Mouse (Mus musculus): ENCODE results near the gene Mmp24. TPM values are rescaled to one million over a fixed set of nuclear protein-coding genes. Genes with fewer than 3 reads are reported as not detected.

The Mmp24 gene
- polyA plus RNA-seq, 1 experiment from 2014 or later = not detected

Other genes with a start within 250 kb of the Mmp24 start
- gene Gss, start 182.5 kb upstream of the Mmp24 start, polyA plus RNA-seq (2014; fragmentation: Nextera tagmentation; extraction: Ambion mirVana) = 25.0 and 29.8 TPM in 2 replicates
- gene Myh7b, start 164.1 kb upstream of the Mmp24 start, polyA plus RNA-seq (2014; fragmentation: Nextera tagmentation; extraction: Ambion mirVana) = 0.96 and 2.1 TPM in 2 replicates
- 105 and 134 TPM in 2 replicates for gene Trpc4ap, start 83.0 kb upstream of the Mmp24 start, polyA plus RNA-seq (2014; fragmentation: Nextera tagmentation; extraction: Ambion mirVana)
- gene Edem2, start 45.9 kb upstream of the Mmp24 start, polyA plus RNA-seq (2014; fragmentation: Nextera tagmentation; extraction: Ambion mirVana) = 27.4 and 36.0 TPM in 2 replicates
- gene Gm17581, start 39.5 kb upstream of the Mmp24 start, polyA plus RNA-seq (2014; fragmentation: Nextera tagmentation; extraction: Ambion mirVana) = not detected in 2 replicates
- 7.7 and 8.2 TPM in 2 replicates for gene Procr, start 24.2 kb upstream of the Mmp24 start, polyA plus RNA-seq (2014; fragmentation: Nextera tagmentation; extraction: Ambion mirVana)
- 7.8 and 11.4 TPM in 2 replicates for gene BC029722, start 44.1 kb downstream of the Mmp24 start, polyA plus RNA-seq (2014; fragmentation: Nextera tagmentation; extraction: Ambion mirVana)
- gene Eif6, start 51.6 kb downstream of the Mmp24 start, polyA plus RNA-seq (2014; fragmentation: Nextera tagmentation; extraction: Ambion mirVana) = 187 and 202 TPM in 2 replicates
- 0.07 TPM in 1 of 2 replicates, not detected in the other for gene Fam83c, start 59.5 kb downstream of the Mmp24 start, polyA plus RNA-seq (2014; fragmentation: Nextera tagmentation; extraction: Ambion mirVana)
- gene Uqcc1, start 155.0 kb downstream of the Mmp24 start, polyA plus RNA-seq (2014; fragmentation: Nextera tagmentation; extraction: Ambion mirVana) = 56.3 and 66.3 TPM in 2 replicates
- not detected in 2 replicates for gene Gm15557, start 165.4 kb downstream of the Mmp24 start, polyA plus RNA-seq (2014; fragmentation: Nextera tagmentation; extraction: Ambion mirVana)
- gene Gdf5, start 170.0 kb downstream of the Mmp24 start, polyA plus RNA-seq (2014; fragmentation: Nextera tagmentation; extraction: Ambion mirVana) = 0.19 and 0.53 TPM in 2 replicates
- gene Cep250, start 181.1 kb downstream of the Mmp24 start, polyA plus RNA-seq (2014; fragmentation: Nextera tagmentation; extraction: Ambion mirVana) = 14.1 and 24.4 TPM in 2 replicates
- 1.2 and 1.7 TPM in 2 replicates for gene 6430550D23Rik, start 232.6 kb downstream of the Mmp24 start, polyA plus RNA-seq (2014; fragmentation: Nextera tagmentation; extraction: Ambion mirVana)
- gene Ergic3, start 232.7 kb downstream of the Mmp24 start, polyA plus RNA-seq (2014; fragmentation: Nextera tagmentation; extraction: Ambion mirVana) = 225 and 244 TPM in 2 replicates

All from kidney, embryonic 14.5 days (tissue).